Mouse (Mus musculus): Measurements from ENCODE around the gene Acot5.

DNA sequence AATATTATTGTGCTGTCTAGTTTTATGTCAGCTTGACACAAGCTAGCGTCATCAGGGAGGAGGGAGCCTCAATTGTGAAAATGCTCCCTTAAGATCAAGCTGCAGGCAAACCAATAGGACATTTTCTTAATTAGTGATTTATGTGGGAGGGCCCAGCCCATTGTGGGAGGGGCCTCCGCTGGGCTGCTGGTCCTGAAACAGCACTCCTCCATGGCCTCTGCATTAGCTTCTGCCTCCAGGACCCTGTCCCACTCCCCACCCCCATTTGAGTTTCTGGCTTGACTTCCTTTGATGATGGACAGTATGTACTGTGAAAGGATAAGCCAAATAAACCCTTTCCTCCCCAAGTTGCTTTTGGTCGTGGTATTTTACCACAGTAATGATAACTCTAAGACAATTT lies 37.9 kb downstream of the Acot5 start:
- TF ChIP-seq CTCF (IDR thresholded peaks at IDR 0.05; ENCODE audit: borderline replicate concordance, insufficient read depth, low read length), result no peak
- no peak for TF ChIP-seq POLR2A (IDR thresholded peaks at IDR 0.05; ENCODE audit: low read depth, low read length)

All from embryonic fibroblast, embryonic 13.5 days (primary cell).